Mouse (Mus musculus) embryonic stem cell, embryonic (primary cell): ENCODE measurements around the gene Gm20388.

Experiments used
- CTCF ChIA-PET, 4 experiments: fragments of 300-600 bp in 2 of 4; fragments of 350-600 bp in 2 of 4; sonication (Branson Sonifier 250); formaldehyde crosslinking; loops; one replicate each; lab custom pipeline; 2022; ENCODE audit warnings: inconsistent platforms in 2 of 4; lab: Charles Lee
- POLR2A ChIA-PET, 4 experiments: fragments of 300-600 bp in 2 of 4; fragments of 350-600 bp in 2 of 4; sonication (Branson Sonifier 250); formaldehyde crosslinking; loops; one replicate each; lab custom pipeline; 2022; ENCODE audit warnings: antibody characterized with exemption in 4 of 4, inconsistent platforms in 1 of 4; lab: Charles Lee

Gm20388 gene

DNA sequence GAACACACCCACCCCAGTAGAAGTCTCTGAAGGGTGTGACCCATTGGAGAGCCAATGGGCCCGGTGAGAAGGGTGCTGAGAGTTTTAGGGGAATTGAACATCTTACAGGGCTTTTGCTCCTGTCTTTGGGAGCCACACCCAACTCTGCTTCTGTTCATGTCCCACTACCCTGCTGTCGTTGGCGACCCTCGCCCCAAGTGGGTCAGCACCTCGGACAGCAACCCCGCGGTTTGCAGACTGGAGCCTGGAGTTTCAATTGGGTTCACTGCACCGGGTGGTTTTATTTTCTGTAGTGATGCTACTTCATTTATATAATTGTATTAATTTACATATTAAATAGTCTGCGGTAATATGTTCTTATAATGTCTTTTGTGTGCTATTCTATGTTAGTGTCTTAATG is 3503.6 kb downstream of the Gm20388 start:
- ChIA-PET POLR2A (interaction anchor here in 2 of 4 experiments (0.6 to 2.4 kb wide), 7 partner anchors 11 to 369 kb away, joined by 3 to 12 read pairs (median 4); partner anchors contain the start of gene Spire2 (in 1 of the 2)), CTCF (interaction anchor here in 2 of 4 experiments (1.5 to 2.4 kb wide), 3 partner anchors 8 to 29 kb away, joined by 5 to 14 read pairs (median 11); no protein-coding TSS in a partner anchor)

DNA sequence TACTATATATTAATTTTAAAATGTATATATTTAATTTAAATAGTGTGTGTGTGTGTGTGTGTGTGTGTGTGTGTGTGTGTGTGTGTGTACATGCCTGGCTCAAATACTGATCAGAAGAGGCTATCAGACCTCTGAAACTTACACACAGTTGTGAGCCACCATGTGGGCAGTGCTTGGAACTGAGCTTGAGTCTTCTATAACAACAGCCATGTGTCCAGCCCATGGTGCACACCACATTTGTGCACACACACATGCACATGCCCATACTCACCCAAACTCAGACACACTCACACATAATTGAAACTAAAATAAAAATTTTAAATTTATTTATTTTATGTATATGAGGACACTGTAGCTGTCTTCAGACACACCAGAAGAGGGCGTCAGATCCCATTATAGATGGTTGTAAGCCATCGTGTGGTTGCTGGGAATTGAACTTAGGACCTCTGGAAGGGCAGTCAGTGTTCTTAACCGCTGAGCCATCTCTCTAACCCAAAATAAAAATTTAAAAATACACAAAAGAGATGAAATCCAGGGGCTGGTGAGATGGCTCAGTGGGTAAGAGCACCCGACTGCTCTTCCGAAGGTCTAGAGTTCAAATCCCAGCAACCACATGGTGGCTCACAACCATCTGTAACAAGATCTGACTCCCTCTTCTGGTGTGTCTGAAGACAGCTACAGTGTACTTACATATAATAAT is 3504.5 kb downstream of the Gm20388 start:
- POLR2A ChIA-PET: interaction anchor here in 2 of 4 experiments (0.6 to 1.9 kb wide), 4 partner anchors 9 to 82 kb away, joined by 4 to 5 read pairs (median 4); partner anchors contain the start of gene Mc1r (in 1 of the 2)
- CTCF ChIA-PET: interaction anchor here (0.6 to 1.5 kb wide), 11 partner anchors 8 to 809 kb away, joined by 3 to 10 read pairs (median 4); partner anchors contain the start of genes Mc1r (in 1 of the 4) and Tcf25 (in 1 of the 4)

DNA sequence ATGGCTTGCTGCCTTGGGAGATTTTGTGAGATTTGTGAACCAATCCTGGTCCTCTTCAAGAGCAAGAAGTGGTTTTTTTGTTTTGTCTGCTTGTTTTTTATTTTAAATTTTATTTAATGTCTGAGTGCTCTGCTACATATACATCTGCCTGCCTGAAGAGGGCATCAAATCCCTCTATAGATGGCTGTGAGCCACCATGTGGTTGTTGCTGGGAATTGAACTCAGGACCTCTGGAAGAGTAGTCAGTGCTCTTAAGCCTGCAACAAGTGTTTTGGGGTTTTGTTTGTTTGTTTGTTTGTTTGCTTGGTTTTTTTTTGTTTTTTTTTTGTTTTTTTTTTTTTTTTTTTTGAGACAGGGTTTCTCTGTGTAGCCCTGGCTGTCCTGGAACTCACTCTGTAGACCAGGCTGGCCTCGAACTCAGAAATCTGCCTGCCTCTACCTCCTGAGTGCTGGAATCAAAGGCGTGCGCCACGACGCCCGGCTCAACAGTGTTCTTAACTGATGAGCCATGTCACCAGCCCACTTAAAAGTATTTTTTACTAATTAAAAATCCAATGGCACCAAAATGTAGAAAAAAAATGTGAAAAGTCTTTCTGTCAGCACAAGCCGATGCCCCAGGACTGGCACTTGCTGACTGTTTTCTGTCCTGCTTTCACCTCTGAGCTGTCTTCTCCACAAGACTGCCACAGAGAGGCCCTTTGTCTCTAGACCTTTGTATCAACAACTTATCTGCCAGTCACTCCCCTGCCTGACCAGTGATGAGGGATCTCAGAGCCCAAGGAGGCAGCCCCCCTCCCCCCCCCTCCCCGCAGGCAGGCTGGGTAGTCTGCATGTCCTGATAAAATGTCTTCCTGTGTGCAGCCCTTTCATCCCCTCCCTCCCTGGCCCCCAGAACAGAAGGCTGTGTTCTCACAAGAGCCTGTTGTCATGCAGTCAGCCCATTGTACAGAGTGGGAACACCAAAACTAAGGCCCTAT is 3505.6 kb downstream of the Gm20388 start:
- CTCF ChIA-PET: interaction anchor here in 3 of 4 experiments (0.7 to 2.4 kb wide), 6 partner anchors 9 to 115 kb away, joined by 3 to 13 read pairs (median 4); partner anchors contain the start of gene Mc1r (in 2 of the 3)
- POLR2A ChIA-PET: interaction anchor here in 2 of 4 experiments (0.7 to 1.5 kb wide), 3 partner anchors 19 to 31 kb away, joined by 3 to 5 read pairs (median 4); no protein-coding TSS in a partner anchor

DNA sequence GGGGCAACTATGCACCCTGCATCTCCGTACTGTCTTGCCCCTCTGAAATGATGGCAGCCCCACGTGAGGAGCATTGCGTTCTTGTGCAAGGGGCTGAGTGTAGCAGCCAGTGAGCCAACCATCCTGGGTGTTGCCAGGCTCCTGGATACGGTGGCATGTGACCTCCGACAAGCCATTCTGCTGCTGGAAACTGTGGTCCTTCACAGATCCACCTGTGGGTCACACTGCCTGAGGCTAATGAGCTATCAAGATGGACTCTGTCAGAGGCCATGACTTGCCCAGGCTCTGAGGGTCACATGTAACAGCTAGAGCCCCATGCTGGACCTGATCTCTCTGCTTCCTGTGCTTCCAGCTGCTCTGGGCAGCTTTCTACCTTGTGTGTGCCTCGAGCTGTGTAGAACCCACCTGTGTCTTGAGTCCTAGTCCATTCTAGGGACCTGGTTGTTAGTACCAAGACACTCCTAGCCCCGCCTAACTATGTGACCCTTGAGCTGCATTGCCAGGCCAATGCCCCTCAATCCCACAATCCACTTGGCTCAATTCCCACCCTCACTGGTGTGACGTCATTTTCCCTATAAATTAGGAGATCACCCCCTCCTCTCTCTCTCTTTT is 3506.4 kb downstream of the Gm20388 start:
- ChIA-PET CTCF (interaction anchor here in 2 of 4 experiments (1.2 to 2.4 kb wide), 3 partner anchors 10 to 25 kb away, joined by 3 to 13 read pairs (median 5); partner anchors contain the start of gene Mc1r (in 2 of the 2)), POLR2A (interaction anchor here in 2 of 4 experiments (0.7 to 1.8 kb wide), 7 partner anchors 10 to 45 kb away, joined by 3 to 7 read pairs (median 4); partner anchors contain the start of gene Mc1r (in 2 of the 2))

DNA sequence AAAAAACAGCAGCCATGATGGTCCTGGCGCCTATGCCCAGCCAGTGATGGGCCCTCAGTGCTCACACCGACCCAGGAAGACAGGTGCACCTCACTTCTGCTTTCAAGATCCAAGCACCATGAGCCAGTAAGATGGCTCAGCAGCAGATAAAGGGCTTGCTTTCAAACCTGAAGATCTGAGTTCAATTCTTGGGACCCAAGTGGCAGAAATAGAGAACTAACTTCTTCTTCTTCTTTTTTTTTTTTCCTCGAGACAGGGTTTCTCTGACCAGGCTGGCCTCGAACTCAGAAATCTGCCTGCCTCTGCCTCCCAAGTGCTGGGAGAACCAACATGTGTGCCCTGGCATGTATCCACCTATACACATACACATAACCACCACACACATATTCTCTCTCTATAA is 3509.1 kb downstream of the Gm20388 start:
- CTCF ChIA-PET: interaction anchor here in 1 of 4 experiments (0.8 kb wide), 1 partner anchor 35 kb away, joined by 3 read pairs; no protein-coding TSS in a partner anchor
- POLR2A ChIA-PET: no interaction called here

DNA sequence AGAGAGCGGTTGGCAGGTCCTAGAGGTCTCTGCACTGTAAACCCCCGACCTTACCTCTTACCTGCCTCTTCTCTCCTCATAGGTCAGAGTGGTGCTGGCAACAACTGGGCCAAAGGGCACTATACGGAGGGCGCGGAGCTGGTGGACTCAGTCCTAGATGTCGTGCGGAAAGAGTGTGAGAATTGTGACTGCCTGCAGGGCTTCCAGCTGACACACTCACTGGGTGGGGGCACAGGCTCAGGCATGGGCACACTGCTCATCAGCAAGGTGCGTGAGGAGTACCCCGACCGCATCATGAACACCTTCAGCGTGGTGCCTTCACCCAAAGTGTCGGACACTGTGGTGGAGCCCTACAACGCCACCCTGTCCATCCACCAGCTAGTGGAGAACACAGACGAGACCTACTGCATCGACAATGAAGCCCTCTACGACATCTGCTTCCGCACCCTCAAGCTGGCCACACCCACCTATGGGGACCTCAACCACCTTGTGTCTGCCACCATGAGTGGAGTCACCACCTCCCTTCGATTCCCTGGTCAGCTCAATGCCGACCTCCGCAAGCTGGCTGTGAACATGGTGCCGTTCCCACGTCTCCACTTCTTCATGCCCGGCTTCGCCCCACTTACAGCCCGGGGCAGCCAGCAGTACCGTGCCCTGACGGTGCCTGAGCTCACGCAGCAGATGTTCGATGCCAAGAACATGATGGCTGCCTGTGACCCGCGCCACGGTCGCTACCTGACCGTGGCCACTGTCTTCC is 3510.1 kb downstream of the Gm20388 start:
- ChIA-PET POLR2A (interaction anchor here in 2 of 4 experiments (0.7 to 1.3 kb wide), 4 partner anchors 8 to 44 kb away, joined by 3 to 6 read pairs (median 4); partner anchors contain the start of gene Mc1r (in 1 of the 2)), CTCF (interaction anchor here (0.5 to 3.0 kb wide), 8 partner anchors 14 to 970 kb away, joined by 3 to 29 read pairs (median 3); partner anchors contain the start of gene Mc1r (in 3 of the 4))

DNA sequence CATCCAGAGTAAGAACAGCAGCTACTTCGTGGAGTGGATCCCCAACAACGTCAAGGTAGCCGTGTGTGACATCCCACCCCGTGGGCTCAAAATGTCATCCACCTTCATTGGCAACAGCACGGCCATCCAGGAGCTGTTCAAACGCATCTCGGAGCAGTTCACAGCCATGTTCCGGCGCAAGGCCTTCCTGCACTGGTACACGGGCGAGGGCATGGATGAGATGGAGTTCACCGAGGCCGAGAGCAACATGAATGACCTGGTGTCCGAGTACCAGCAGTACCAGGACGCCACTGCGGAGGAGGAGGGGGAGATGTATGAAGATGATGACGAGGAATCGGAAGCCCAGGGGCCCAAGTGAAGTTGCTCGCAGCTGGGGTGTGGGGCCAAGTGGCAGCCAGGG is 3510.7 kb downstream of the Gm20388 start:
- ChIA-PET POLR2A (interaction anchor here in 2 of 4 experiments (0.6 to 1.9 kb wide), 7 partner anchors 9 to 99 kb away, joined by 3 to 9 read pairs (median 3); partner anchors contain the start of gene Mc1r (in 1 of the 2)), CTCF (interaction anchor here (0.6 to 3.0 kb wide), 7 partner anchors 13 to 969 kb away, joined by 3 to 29 read pairs (median 3); partner anchors contain the start of gene Mc1r (in 3 of the 4))

DNA sequence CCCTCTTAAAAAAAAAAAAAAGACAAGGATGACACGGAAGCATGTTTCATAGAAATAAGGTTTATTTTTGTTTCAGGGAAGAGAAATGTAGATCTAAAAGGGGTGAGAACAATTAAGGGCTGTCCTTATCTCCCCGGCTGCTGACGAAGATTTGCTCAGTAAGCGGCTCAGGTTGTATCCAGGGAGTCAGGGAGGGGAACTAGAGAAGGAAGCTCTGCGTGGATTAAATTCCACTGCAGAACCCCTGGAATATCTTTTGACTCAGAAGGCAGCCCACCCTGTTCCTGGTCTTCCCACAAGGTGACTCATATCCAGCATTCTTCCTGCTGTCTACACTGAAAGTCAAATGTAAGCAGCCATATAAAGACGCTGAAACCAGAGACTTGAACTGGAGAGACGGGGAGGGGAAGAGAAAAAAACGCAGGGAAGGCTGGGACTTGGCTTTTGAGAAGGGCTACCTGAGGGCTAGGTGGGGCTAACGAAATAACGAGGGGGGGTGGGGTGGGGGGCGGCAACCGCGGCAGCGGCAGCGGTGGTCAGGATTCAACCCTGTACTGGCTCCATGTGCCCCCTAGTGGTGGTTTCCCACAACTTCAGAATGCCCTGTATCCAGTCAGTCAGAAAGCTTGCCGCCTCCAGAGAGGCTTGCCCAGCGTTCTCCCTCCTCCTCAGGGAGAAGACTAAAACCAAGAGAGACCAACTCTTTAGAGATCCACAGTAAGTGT is 3511.6 kb downstream of the Gm20388 start:
- ChIA-PET CTCF (interaction anchor here (0.5 to 3.0 kb wide), 55 partner anchors 9 to 534 kb away, joined by 3 to 29 read pairs (median 4); partner anchors contain the start of genes Mc1r (in 4 of the 4), Gas8 (in 1 of the 4), Tcf25 (in 1 of the 4) and Tubb3 (in 1 of the 4)), POLR2A (interaction anchor here in 3 of 4 experiments (0.6 to 1.9 kb wide), 11 partner anchors 10 to 422 kb away, joined by 3 to 9 read pairs (median 4); partner anchors contain the start of gene Mc1r (in 2 of the 3))

DNA sequence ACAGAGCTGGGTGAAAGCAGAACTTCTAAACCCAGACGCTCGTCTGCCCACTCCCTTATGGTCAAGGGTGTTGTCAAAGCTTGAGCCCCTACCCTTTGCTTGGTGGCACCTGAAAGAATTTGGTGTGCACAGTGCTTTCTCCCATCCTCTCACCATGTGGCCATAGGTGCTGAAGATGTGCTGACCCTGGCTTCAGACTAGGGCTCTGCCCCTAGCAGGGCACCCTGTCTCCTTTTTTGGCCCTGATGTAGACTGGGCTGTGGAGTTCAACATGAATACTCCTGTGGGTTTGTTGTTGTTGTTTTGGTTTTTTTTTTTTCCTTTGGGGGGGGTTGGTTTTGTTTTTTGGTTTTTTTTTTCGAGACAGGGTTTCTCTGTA is 3512.1 kb downstream of the Gm20388 start:
- ChIA-PET POLR2A (interaction anchor here in 2 of 4 experiments (0.6 to 1.9 kb wide), 9 partner anchors 10 to 790 kb away, joined by 3 to 9 read pairs (median 3); partner anchors contain the start of gene Mc1r (in 1 of the 2)), CTCF (interaction anchor here (0.5 to 3.0 kb wide), 56 partner anchors 10 to 1832 kb away, joined by 3 to 29 read pairs (median 4); partner anchors contain the start of genes Mc1r (in 4 of the 4), Gas8 (in 1 of the 4), Tcf25 (in 1 of the 4) and Tubb3 (in 1 of the 4))

DNA sequence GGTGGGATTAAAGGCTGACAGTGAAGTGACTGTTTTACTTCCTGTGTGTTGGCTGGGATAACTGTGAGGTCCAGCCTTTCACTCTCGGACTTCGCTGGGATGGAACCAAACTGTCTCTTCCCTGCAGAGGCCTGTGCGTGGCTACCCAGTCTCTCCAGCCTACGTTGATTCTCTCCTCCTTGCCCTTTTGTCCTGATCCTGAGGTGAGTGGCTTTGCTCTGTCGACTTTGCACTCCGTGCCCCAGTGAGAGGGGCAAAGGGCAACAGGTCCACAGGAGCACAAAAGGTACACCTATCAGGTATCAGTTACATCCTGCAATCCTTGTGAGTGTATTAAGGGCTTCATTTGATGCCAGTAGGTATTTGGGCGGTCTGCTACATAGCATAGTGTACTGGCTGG is 3512.8 kb downstream of the Gm20388 start, which contains the start of gene Def8:
Gene Def8 (plus strand): TSS at position 87 of the 400 bp plus-strand sequence.
- CTCF ChIA-PET: interaction anchor here in 3 of 4 experiments (0.7 to 1.5 kb wide), 6 partner anchors 11 to 1832 kb away, joined by 3 to 14 read pairs (median 4); partner anchors contain the start of gene Mc1r (in 1 of the 3)
- POLR2A ChIA-PET: interaction anchor here in 3 of 4 experiments (0.5 to 1.4 kb wide), 5 partner anchors 11 to 790 kb away, joined by 3 to 4 read pairs (median 3); no protein-coding TSS in a partner anchor

DNA sequence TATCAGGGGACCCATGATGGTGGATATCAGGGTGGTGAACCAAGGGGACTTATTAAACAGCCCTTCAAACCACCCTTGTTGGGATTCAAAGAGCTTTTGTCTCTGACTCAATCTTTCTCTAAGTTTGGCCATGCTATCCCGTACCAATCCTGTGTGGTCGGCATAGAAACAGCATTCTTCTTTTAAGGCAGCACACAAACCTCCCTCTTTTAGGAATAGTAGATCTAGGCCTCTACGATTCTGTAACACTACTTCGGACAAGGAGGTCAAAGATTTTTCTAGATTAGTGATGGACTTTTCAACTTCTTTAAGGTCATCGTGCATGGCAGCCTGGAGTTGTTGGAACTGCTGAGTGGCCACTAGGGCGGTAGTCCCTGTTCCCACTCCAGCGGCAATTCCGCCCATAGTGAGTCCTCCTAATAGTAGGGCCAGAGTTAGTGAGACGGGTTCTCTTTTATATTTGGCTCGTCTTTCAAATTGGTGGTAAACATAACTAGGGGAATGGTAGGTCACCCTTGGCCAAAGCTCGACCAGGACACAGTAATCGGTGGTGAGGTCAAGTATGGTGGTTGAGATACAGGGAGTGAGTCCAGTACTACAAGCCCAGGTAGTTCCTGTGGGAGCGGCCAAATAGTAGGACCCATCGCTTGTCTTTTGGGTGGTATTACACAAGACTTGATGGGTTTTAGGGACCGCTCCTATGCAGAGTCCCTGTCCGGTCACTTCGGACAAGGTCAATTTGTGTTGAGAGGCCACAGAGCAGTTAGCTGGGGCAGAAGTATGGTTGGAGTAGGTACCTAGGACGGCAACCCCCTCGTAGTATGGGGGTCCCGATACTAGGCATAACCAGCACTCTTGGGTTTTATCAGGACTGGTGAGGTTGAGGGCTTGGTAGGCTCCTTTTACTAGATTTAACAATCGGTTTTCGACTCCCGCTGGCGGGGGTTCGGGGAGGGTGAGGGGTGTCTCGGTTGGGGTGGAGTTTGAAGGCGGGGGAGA is 3516.2 kb downstream of the Gm20388 start:
- CTCF ChIA-PET: no interaction called here
- POLR2A ChIA-PET: interaction anchor here in 1 of 4 experiments (0.9 kb wide), 1 partner anchor 14 kb away, joined by 3 read pairs; no protein-coding TSS in a partner anchor

DNA sequence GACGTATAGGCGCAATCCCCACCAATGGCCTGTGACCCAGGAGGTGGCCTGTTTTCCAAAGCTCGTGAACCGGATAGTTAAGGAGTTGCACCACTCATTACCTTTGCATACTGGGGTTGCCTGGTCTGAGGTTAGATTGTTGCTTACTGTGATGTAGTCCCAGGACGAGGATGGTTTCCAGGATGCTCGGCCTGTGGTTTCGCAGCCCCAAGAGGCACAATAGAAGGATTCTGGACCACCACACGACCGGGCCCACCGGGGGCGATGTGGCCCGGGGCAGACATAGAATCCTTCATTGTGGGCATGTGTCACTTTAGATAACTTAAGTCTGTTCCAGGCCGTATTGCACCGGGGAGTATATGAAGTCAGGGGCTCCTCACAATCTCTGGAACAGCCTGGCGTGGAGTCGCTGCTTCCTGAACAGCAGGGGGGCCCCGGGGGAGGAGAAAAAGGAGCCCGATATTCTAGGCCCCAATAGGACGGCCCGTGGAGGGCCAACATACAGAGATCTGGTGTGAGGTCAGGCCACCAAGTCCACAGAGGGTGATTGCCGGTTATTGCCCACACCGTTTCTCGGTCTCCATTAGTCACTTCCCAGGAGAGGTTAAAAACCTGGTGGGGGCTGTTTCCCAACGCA is 3517.1 kb downstream of the Gm20388 start:
- ChIA-PET POLR2A (no interaction called here), CTCF (no interaction called here)

DNA sequence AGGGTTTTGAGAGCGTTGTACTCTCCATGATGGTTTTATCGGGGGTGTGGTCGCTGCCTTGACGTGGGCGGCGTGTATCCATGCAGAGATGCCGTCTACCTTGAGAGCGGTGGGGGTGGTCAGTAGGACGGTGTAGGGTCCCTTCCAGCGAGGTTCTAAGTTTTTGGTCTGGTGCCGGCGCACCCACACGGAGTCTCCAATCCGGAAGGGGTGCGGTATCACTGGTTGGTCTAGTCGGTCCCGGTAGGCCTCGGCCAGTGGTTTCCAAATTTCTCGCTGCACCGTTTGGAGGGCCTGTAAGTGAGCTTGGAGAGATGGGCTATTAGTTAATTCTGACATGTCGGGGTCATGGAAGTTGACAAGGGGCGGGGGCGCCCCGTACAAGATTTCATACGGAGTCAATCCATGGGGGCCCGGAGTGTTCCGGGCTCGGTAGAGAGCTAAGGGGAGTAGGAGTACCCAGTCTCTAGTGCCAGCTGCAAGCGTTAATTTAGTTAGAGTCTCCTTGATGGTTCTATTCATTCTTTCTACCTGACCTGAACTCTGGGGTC is 3517.8 kb downstream of the Gm20388 start:
- ChIA-PET POLR2A (no interaction called here), CTCF (no interaction called here)
